Mouse (Mus musculus) olfactory bulb, adult 2 months (tissue): ENCODE measurements around the gene Jmjd1c.

Experiments
- CTCF ChIP-seq: fragments of 200-500 bp; IDR thresholded peaks from 2 replicates; pipeline ENCODE4 v1.5.1; 2012; ENCODE audit warnings: low read depth, mild to moderate bottlenecking, low read length, moderate library complexity; ENCODE audit not compliant: insufficient read depth
- POLR2A ChIP-seq: fragments of 200-500 bp; IDR thresholded peaks from 2 replicates; pipeline ENCODE4 v1.6.1; 2012; ENCODE audit warnings: mild to moderate bottlenecking, low read depth, low read length, moderate library complexity; ENCODE audit not compliant: insufficient read depth

DNA sequence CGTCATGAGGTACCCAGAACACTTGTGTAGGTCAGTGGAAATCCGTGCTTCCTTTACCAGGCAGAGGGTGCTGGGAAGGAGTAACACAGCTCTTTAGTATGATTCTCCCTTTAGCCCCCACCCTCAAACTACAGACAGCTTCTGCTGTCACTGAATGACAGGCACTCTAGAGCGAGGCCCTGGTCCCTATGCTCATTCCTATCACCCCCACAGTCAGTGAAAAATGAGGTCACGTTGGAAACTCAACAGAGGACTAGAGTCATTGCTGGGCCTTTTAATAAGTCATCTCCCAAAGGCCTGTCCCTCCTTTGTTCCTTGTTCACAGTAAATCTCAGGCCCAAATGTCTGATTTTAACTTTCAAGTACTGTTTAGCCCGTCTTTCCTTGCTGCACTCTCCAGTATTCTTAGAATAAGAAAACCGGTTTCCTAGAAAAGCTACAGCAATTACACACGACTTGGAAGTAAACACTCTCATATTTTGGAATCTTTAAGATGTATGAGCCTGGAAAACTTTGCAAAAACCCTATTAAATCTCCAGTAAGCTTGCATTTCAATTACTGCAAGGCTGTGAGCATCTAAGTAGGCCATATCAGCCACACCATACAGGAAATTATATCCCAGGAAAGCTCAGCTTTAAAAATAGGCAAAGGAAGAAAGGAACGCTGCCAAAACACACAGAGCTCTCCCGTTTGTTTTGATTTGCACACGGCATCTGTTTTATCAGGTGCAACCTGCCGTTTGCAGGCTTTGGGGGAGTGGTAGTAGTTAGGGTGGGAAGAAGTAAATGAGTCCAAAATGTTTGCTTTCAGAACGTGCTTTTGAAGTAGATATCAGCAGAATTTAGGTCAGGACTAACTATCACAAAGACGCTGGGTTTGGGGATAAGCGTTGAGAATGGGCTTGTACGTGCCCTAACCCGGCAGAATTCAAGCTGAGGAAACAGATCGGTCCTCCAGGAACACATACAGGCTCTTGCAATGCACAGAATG lies 39.8 kb upstream of the Jmjd1c start:
- TF ChIP-seq CTCF (no peak), POLR2A (no peak)
